Mouse (Mus musculus) MEL (cell line): Measurements from ENCODE around the gene Ppp6r2.

Source experiments
- MAX ChIP-seq: IDR thresholded peaks from 2 replicates; pipeline ENCODE4 v1.6.1; 2011; ENCODE audit warnings: low read length, improper control_type of control experiment
- TAL1 ChIP-seq: IDR thresholded peaks from 2 replicates; pipeline ENCODE4 v1.6.1; 2012; ENCODE audit warnings: mild to moderate bottlenecking, inconsistent platforms, low read length, moderate library complexity, mixed read lengths
- UBTF ChIP-seq: IDR thresholded peaks from 2 replicates; pipeline ENCODE4 v1.6.1; 2012; ENCODE audit warnings: low read depth, mild to moderate bottlenecking, inconsistent platforms, low read length, improper control_type of control experiment, moderate library complexity, borderline replicate concordance; ENCODE audit not compliant: insufficient read depth

- TF ChIP-seq MAX (no peak), TAL1 (no peak), UBTF (no peak)
These were observed 75.2 kb downstream of the Ppp6r2 start for GRCm38 (mm10) chr15:89286582-89286981.
